Mouse (Mus musculus) cerebellum, adult 18-20 months (tissue): ENCODE measurements at regions not wholly inside any gene's neighbourhood (a gene's known extent, or its start where the extent isn't known, plus 50 kb on each side); places are given as distances from the start of the nearest gene placed in this dataset.
A peak's percentile ranks its signal among the peaks of the same experiment; 100 is the strongest.

ENCODE experiments used
- DNase-seq, 2 experiments: peaks; one replicate each; pipeline ENCODE4 v3.0.0; 2021

- DNase-seq, result no peak
These were observed 189.4 kb upstream of the Hmga2 start for GRCm38 (mm10) chr10:120665670-120666069.

- no peak for DNase-seq
These were observed 188.2 kb upstream of the Hmga2 start for GRCm38 (mm10) chr10:120664419-120664818.

- DNase-seq, result no peak
These were observed 187.1 kb upstream of the Hmga2 start for GRCm38 (mm10) chr10:120663396-120663795.

- no peak for DNase-seq
These were observed 184.2 kb upstream of the Hmga2 start for GRCm38 (mm10) chr10:120660503-120660902.

- peak; percentile 23 to 33 for DNase-seq
These were observed 179.1 kb upstream of the Hmga2 start for GRCm38 (mm10) chr10:120655238-120655931.

GRCm38 (mm10) chr10:120652525-120653215, 176.4 kb upstream of the Hmga2 start:
- no peak for DNase-seq

- DNase-seq, result no peak
These were observed 175.6 kb upstream of the Hmga2 start for GRCm38 (mm10) chr10:120651845-120652244.

- no peak for DNase-seq
These were observed 174.1 kb upstream of the Hmga2 start for GRCm38 (mm10) chr10:120650336-120650735.

- DNase-seq, result no peak
These were observed 172.5 kb upstream of the Hmga2 start for GRCm38 (mm10) chr10:120648741-120649140.

- no peak for DNase-seq
These were observed 171.8 kb upstream of the Hmga2 start for GRCm38 (mm10) chr10:120648031-120648430.

- no peak for DNase-seq
These were observed 171.1 kb upstream of the Hmga2 start for GRCm38 (mm10) chr10:120647323-120647722.

- peak; percentile 41 to 49 for DNase-seq
These were observed 170.6 kb upstream of the Hmga2 start for GRCm38 (mm10) chr10:120646862-120647311.

- DNase-seq, result no peak
These were observed 164.6 kb upstream of the Hmga2 start for GRCm38 (mm10) chr10:120640847-120641246.

- DNase-seq, result no peak
These were observed 162.0 kb upstream of the Hmga2 start for GRCm38 (mm10) chr10:120638316-120638715.

- DNase-seq, result peak; percentile 56 to 61
These were observed 159.7 kb upstream of the Hmga2 start for GRCm38 (mm10) chr10:120635818-120636543.

- DNase-seq, result no peak
These were observed 158.9 kb upstream of the Hmga2 start for GRCm38 (mm10) chr10:120635194-120635593.

- DNase-seq, result no peak
These were observed 155.8 kb upstream of the Hmga2 start for GRCm38 (mm10) chr10:120632071-120632470.

GRCm38 (mm10) chr10:120628066-120628465, 151.8 kb upstream of the Hmga2 start:
- DNase-seq, result no peak

GRCm38 (mm10) chr10:120625474-120625873, 149.2 kb upstream of the Hmga2 start:
- no peak for DNase-seq

- DNase-seq, result no peak
These were observed 148.1 kb upstream of the Hmga2 start for GRCm38 (mm10) chr10:120624203-120624942.

GRCm38 (mm10) chr10:120616406-120617015, 140.2 kb upstream of the Hmga2 start:
- no peak for DNase-seq

GRCm38 (mm10) chr10:120612351-120612750, 136.1 kb upstream of the Hmga2 start:
- no peak for DNase-seq
